12 mouse cellular contexts compared by ENCODE assay signal in the genomic region with DNA sequence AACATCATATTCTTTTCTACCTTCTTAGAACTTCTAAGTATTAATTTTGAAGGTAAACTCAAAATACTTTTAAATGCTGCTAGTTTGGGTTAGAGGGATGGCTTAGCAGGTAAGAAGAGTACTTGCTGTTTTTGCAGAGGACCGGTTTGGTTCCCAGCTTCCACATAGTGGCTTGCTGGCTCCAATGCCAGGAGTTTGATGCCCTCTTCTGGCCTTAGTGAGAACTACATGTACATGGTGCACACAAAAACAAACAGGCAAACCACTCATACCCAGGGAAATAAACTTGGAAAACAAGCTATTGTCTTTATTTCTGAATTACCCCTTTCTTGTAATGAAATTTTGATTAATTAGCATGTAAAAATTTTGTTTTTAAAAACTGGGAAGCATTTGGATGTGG. TPM values are rescaled to one million over a fixed set of nuclear protein-coding genes. Genes with fewer than 3 reads are reported as not detected.
DNase-seq lines count a peak whose midpoint lies in the region; ATAC-seq and TF ChIP-seq lines count a peak whose summit lies in the region.
"Had no signal": no experiment of that assay in that cellular context is flagged by ENCODE, and none has a peak within 500 bp of the region (broad histone marks: within the 10 kb centered on the region; RNA-seq: fewer than 3 reads in every experiment).

No protein-coding gene starts in this region.

- no peaks in the 10 kb centered on the region for H3K9me3 ChIP-seq in MEL (replicated peaks; ENCODE audit: insufficient read depth, low read length)
- H3K9me3 ChIP-seq in liver, embryonic 14.5 days (ENCODE audit: control insufficient read depth, low read length): no peaks in the 10 kb centered on the region
- H3K9me3 ChIP-seq: embryonic facial prominence, embryonic 13.5 days had no signal

- peaks cover 9 to 31% of the 10 kb centered on the region in 2 experiments for H3K36me3 ChIP-seq in MEL (ENCODE audit: control insufficient read depth in 1 of 2, insufficient read depth in 2 of 2, low read length in 2 of 2)
- H3K36me3 ChIP-seq in liver, embryonic 14.5 days (replicated peaks; ENCODE audit: control insufficient read depth, insufficient read depth, low read depth): peaks cover 27% of the 10 kb centered on the region

- H3K27ac ChIP-seq in MEL (ENCODE audit: control insufficient read depth, low read depth, low read length): no peak overlapping the region
- no peak overlapping the region for H3K27ac ChIP-seq in liver, embryonic 14.5 days
- H3K27ac ChIP-seq: embryonic facial prominence, embryonic 13.5 days; heart, embryonic 13.5 days; macrophage had no signal

- peaks cover 0 to 1% of the 10 kb centered on the region in 2 experiments; a peak in 1 of 4 replicates for H3K27me3 ChIP-seq in MEL (ENCODE audit: control insufficient read depth in 1 of 2, insufficient read depth in 2 of 2, low read length in 2 of 2)
- no peaks in the 10 kb centered on the region for H3K27me3 ChIP-seq in liver, embryonic 14.5 days (ENCODE audit: control insufficient read depth, insufficient read depth, low read length)
- H3K27me3 ChIP-seq: embryonic facial prominence, embryonic 13.5 days; heart, embryonic 13.5 days had no signal

- H3K4me3 ChIP-seq in MEL (ENCODE audit: control insufficient read depth in 1 of 2, insufficient read depth in 1 of 2, low read depth in 2 of 2, low read length in 2 of 2): no peak overlapping the region
- H3K4me3 ChIP-seq in liver, embryonic 14.5 days (ENCODE audit: insufficient read depth in 1 of 2, low read depth in 2 of 2, low read length in 2 of 2): no peak overlapping the region
- H3K4me3 ChIP-seq: embryonic facial prominence, embryonic 13.5 days; heart, embryonic 13.5 days had no signal

- DNase-seq in heart, postnatal 4 days: peak; percentile 18
- no peak for DNase-seq in heart, adult 8-10 months (ENCODE audit: low spot score)
- DNase-seq in 3134 (ENCODE audit: extremely low read depth, insufficient read length, low spot score) (peak; percentile 14), MEL (ENCODE audit: low read depth, low spot score) (peak; percentile 86)
- no peak for DNase-seq in liver, embryonic 14.5 days (ENCODE audit: low read depth in 3 of 3, low spot score in 3 of 3)
- DNase-seq in adrenal gland, postnatal 36 days: no peak
- no peak for DNase-seq in right cerebral cortex, postnatal 14 days

- peaks cover 18% of the 10 kb centered on the region for H3K79me2 ChIP-seq in MEL (ENCODE audit: control insufficient read depth, insufficient read depth, low read length, poor library complexity)

- H3K9ac ChIP-seq in MEL (ENCODE audit: control insufficient read depth, low read depth, low read length, poor library complexity, severe bottlenecking): no peak overlapping the region
- no peak overlapping the region for H3K9ac ChIP-seq in liver, embryonic 14.5 days (replicated peaks)
- H3K9ac ChIP-seq: embryonic facial prominence, embryonic 13.5 days; heart, embryonic 13.5 days had no signal

- TF ChIP-seq CTCF in MEL (IDR thresholded peaks at IDR 0.05 in 2 of 3, conservative IDR thresholded peaks at IDR 0.05 in 1 of 3; ENCODE audit: control insufficient read depth in 1 of 3, insufficient read depth in 1 of 3, low read depth in 2 of 3, low read length in 3 of 3, poor library complexity in 1 of 3, severe bottlenecking in 1 of 3): peak; percentile 72 to 94 (median 77)
- peak; percentile 76 for TF ChIP-seq CTCF in liver, embryonic 14.5 days (IDR thresholded peaks at IDR 0.05; ENCODE audit: low read depth)

- no peak for ATAC-seq in liver, embryonic 14.5 days (ENCODE audit: insufficient read depth)
- no peak for ATAC-seq in inflammation-experienced regulatory T-cells, adult 6 months

- H3K4me2 ChIP-seq in liver, embryonic 14.5 days (ENCODE audit: low read depth): no peak overlapping the region
- H3K4me2 ChIP-seq: embryonic facial prominence, embryonic 13.5 days; heart, embryonic 13.5 days had no signal

- 71% methylated on average over 1 of the region's 1 CpGs for WGBS in liver, embryonic 14.5 days (ENCODE audit: insufficient replicate concordance)

- TF ChIP-seq EP300 in MEL (IDR thresholded peaks at IDR 0.05; ENCODE audit: low read depth in 1 of 2, low read length in 2 of 2): no peak
- TF ChIP-seq EP300 in liver, embryonic 14.5 days (IDR thresholded peaks at IDR 0.05; ENCODE audit: low read depth): no peak

- no peak for TF ChIP-seq POLR2A in MEL (IDR thresholded peaks at IDR 0.05; ENCODE audit: control insufficient read depth in 1 of 2, insufficient read depth in 1 of 2, low read depth in 1 of 2, low read length in 2 of 2, poor library complexity in 1 of 2)

- peak; percentile 77 for TF ChIP-seq RAD21 in MEL (IDR thresholded peaks at IDR 0.05; ENCODE audit: low read depth, low read length)

- peaks cover 2 to 7% of the 10 kb centered on the region in 2 experiments for H3K4me1 ChIP-seq in MEL (ENCODE audit: control insufficient read depth in 1 of 2, insufficient read depth in 2 of 2, low read length in 2 of 2)
- H3K4me1 ChIP-seq in liver, embryonic 14.5 days (replicated peaks; ENCODE audit: control insufficient read depth in 2 of 2, insufficient read depth in 2 of 2, low read length in 1 of 2): peaks cover 11 to 16% of the 10 kb centered on the region in 2 experiments
- H3K4me1 ChIP-seq: embryonic facial prominence, embryonic 13.5 days had no signal

TF ChIP-seq in MEL, 35 proteins besides CTCF, POLR2A, EP300 and RAD21:
- TF ChIP-seq TCF12 (IDR thresholded peaks at IDR 0.05; ENCODE audit: low read depth, low read length): no peak
- TF ChIP-seq MAZ (IDR thresholded peaks at IDR 0.05; ENCODE audit: low read depth, low read length): no peak
- TF ChIP-seq GABPA (IDR thresholded peaks at IDR 0.05; ENCODE audit: low read depth, low read length): no peak
- no peak for TF ChIP-seq ETS1 (IDR thresholded peaks at IDR 0.05; ENCODE audit: low read depth, low read length)
- peak; percentile 70 for TF ChIP-seq SMC3 (IDR thresholded peaks at IDR 0.05; ENCODE audit: low read depth, low read length)
- TF ChIP-seq ZC3H11A (IDR thresholded peaks at IDR 0.05; ENCODE audit: low read depth, low read length): peak; percentile 50; the same call in 1 of the 2 replicates

RNA-seq across cellular contexts. Expression of gene Uhrf2, which starts 15.5 kb away (rescaled TPM):
- total RNA-seq in heart, postnatal 4 days (2021): 10 to 100 TPM; 30.4 to 33.0 TPM
- total RNA-seq in heart, adult 8-10 months (2022): 10 to 100 TPM; 16.9 to 20.2 (median 19.0) TPM
- 18.0 and 19.8 TPM in 2 replicates for total RNA-seq in MEL (2012; rRNA removed)
- polyA plus RNA-seq in MEL (2012; ENCODE audit: insufficient read depth in 1 of 2, insufficient read length in 2 of 2, low read depth in 1 of 2, low replicate concordance in 2 of 2, missing spikeins in 1 of 2): 10 to 100 TPM in 1 of 2 experiments, not detected in 1; 19.0 TPM
- 35.5 and 38.6 TPM in 2 replicates for polyA plus RNA-seq in liver, embryonic 14.5 days (2012; rRNA removed)
- 30.8 and 33.5 TPM in 2 replicates for polyA plus RNA-seq in liver, embryonic 14.5 days (2014; fragmentation: Nextera tagmentation; extraction: Ambion mirVana)
- total RNA-seq in adrenal gland, postnatal 36 days (2021): 10 to 100 TPM; 36.3 to 43.5 TPM
- 10 to 100 TPM; 34.5 to 56.0 (median 40.4) TPM for polyA plus RNA-seq in inflammation-experienced regulatory T-cells, adult 6 months (2017; shearing (Covaris generic))

RNA-seq across cellular contexts. Expression of gene Trpd52l3, which starts 42.3 kb away (rescaled TPM):
- total RNA-seq in heart, postnatal 4 days (2021): not detected
- total RNA-seq in heart, adult 8-10 months (2022): not detected
- total RNA-seq in MEL (2012; rRNA removed): not detected in 2 replicates
- polyA plus RNA-seq in MEL (2012; ENCODE audit: insufficient read depth in 1 of 2, insufficient read length in 2 of 2, low read depth in 1 of 2, low replicate concordance in 2 of 2, missing spikeins in 1 of 2): not detected
- polyA plus RNA-seq in liver, embryonic 14.5 days (2012; rRNA removed): not detected in 2 replicates
- not detected in 2 replicates for polyA plus RNA-seq in liver, embryonic 14.5 days (2014; fragmentation: Nextera tagmentation; extraction: Ambion mirVana)
- not detected for total RNA-seq in adrenal gland, postnatal 36 days (2021)
- polyA plus RNA-seq in inflammation-experienced regulatory T-cells, adult 6 months (2017; shearing (Covaris generic)): not detected
- polyA plus RNA-seq: embryonic facial prominence, embryonic 13.5 days; heart, embryonic 13.5 days; large intestine, adult 2 months; macrophage had no signal

Comparison
In these comparisons a context has a peak if more than half of its experiments do, and no peak if none do; other contexts are left out.
1. DNase-seq: peak in heart, postnatal 4 days (single experiment), 3134 (single experiment) and MEL (single experiment); none in heart, adult 8-10 months (single experiment), liver, embryonic 14.5 days (0 of 3), adrenal gland, postnatal 36 days (0 of 2) and right cerebral cortex, postnatal 14 days (single experiment).